Mouse (Mus musculus) heart, embryonic 10.5 days (tissue): ENCODE results near the gene Tbc1d7. TPM values are rescaled to one million over a fixed set of nuclear protein-coding genes. Genes with fewer than 3 reads are reported as not detected.
A peak's percentile ranks its signal among the peaks of the same experiment; 100 is the strongest.

Source experiments
- DNase-seq: peaks from one replicate; pipeline ENCODE4 v3.0.0-alpha.2; 2017; ENCODE audit warnings: low spot score
- H3K27ac ChIP-seq: fragments of 300-500 bp; sonication (generic); 2 replicates; pipeline ENCODE4 v1.5.1; 2016; ENCODE audit warnings: mild to moderate bottlenecking
- H3K27me3 ChIP-seq: fragments of 300-500 bp; sonication (generic); 2 replicates; pipeline ENCODE4 v1.6.1; 2016; ENCODE audit warnings: mild to moderate bottlenecking; ENCODE audit not compliant: poor library complexity, insufficient read depth, severe bottlenecking
- H3K36me3 ChIP-seq: fragments of 300-500 bp; sonication (generic); 2 replicates; pipeline ENCODE4 v1.6.1; 2016; ENCODE audit warnings: mild to moderate bottlenecking, moderate library complexity
- H3K4me1 ChIP-seq: fragments of 300-500 bp; sonication (generic); 2 replicates; pipeline ENCODE4 v1.6.1; 2016; ENCODE audit warnings: mild to moderate bottlenecking
- H3K4me3 ChIP-seq: fragments of 300-500 bp; sonication (generic); 2 replicates; pipeline ENCODE4 v1.5.1; 2016; ENCODE audit warnings: mild to moderate bottlenecking, moderate library complexity
- H3K9me3 ChIP-seq: fragments of 300-500 bp; sonication (generic); 2 replicates; pipeline ENCODE4 v1.6.1; 2016; ENCODE audit warnings: mild to moderate bottlenecking, moderate library complexity
- WGBS: fragments of 180-500 bp; shearing (Covaris S2); methylation state at CpG from one replicate; pipeline ENCODE4 v1.1.7; 2016; 5-methylcytosine and 5-hydroxymethylcytosine counted together
- polyA plus RNA-seq: library from polyadenylated mRNA; unstranded; fragments of >200 nt; fragmentation: Nextera tagmentation; extraction: Ambion mirVana; gene quantifications from 2 replicates; pipeline ENCODE4 v1.2.1, GENCODE M21; 2016

Gene Tbc1d7
- polyA plus RNA-seq, 1 experiment from 2014 or later = 55.8 TPM

GRCm38 (mm10) chr13:43206118-43206683 lies 34.9 kb upstream of the Tbc1d7 start:
- Histone ChIP-seq H3K27ac (peak overlapping the region; percentile 63; the same call in 1 of the 2 replicates), H3K36me3 (no peaks in the 10 kb centered on the region), H3K4me3 (no peak overlapping the region), H3K4me1 (peaks cover 42% of the 10 kb centered on the region), H3K27me3 (no peaks in the 10 kb centered on the region), H3K9me3 (no peaks in the 10 kb centered on the region)
- DNase-seq = no peak
- 90% methylated on average over 12 of the region's 12 CpGs for WGBS

- no peak for DNase-seq
- H3K27me3 ChIP-seq = peaks cover 16% of the 10 kb centered on the region
- H3K4me3 ChIP-seq = no peak overlapping the region
- WGBS = 38% methylated on average over 5 of the region's 5 CpGs
- H3K9me3 ChIP-seq = no peaks in the 10 kb centered on the region
- peak overlapping the region; percentile 52; the same call in 1 of the 2 replicates for H3K27ac ChIP-seq
- peaks cover 6% of the 10 kb centered on the region; the same call in 1 of the 2 replicates for H3K36me3 ChIP-seq
- H3K4me1 ChIP-seq = peaks cover 40% of the 10 kb centered on the region
These were observed 32.3 kb upstream of the Tbc1d7 start for GRCm38 (mm10) chr13:43203641-43204040.

GRCm38 (mm10) chr13:43203234-43203633 lies 31.9 kb upstream of the Tbc1d7 start:
- no peak for DNase-seq
- Histone ChIP-seq H3K9me3 (no peaks in the 10 kb centered on the region), H3K4me3 (no peak overlapping the region), H3K4me1 (peaks cover 38% of the 10 kb centered on the region), H3K27ac (peak overlapping the region; percentile 52; the same call in 1 of the 2 replicates), H3K36me3 (peaks cover 6% of the 10 kb centered on the region; the same call in 1 of the 2 replicates), H3K27me3 (peaks cover 19% of the 10 kb centered on the region)
- WGBS = 70% methylated on average over 7 of the region's 7 CpGs

- DNase-seq = no peak
- WGBS = 79% methylated on average over 10 of the region's 10 CpGs
- Histone ChIP-seq H3K27ac (no peak overlapping the region), H3K4me1 (peaks cover 45% of the 10 kb centered on the region), H3K9me3 (no peaks in the 10 kb centered on the region), H3K36me3 (peaks cover 6% of the 10 kb centered on the region; the same call in 1 of the 2 replicates), H3K4me3 (no peak overlapping the region), H3K27me3 (peaks cover 19% of the 10 kb centered on the region)
These were observed 31.1 kb upstream of the Tbc1d7 start for GRCm38 (mm10) chr13:43202351-43202750.

- peak overlapping the region; percentile 17; the same call in 1 of the 2 replicates for H3K27ac ChIP-seq
- peaks cover 6% of the 10 kb centered on the region; the same call in 1 of the 2 replicates for H3K36me3 ChIP-seq
- no peak overlapping the region; the same call in 1 of the 2 replicates for H3K4me3 ChIP-seq
- WGBS = 39% methylated on average over 22 of the region's 22 CpGs
- no peaks in the 10 kb centered on the region for H3K9me3 ChIP-seq
- DNase-seq = peak; percentile 88
- peaks cover 19% of the 10 kb centered on the region for H3K27me3 ChIP-seq
- peaks cover 57% of the 10 kb centered on the region for H3K4me1 ChIP-seq
These were observed 29.7 kb upstream of the Tbc1d7 start for GRCm38 (mm10) chr13:43201033-43201432.

- peaks cover 57% of the 10 kb centered on the region for H3K4me1 ChIP-seq
- H3K4me3 ChIP-seq = no peak overlapping the region
- peak overlapping the region; percentile 17; the same call in 1 of the 2 replicates for H3K27ac ChIP-seq
- no peaks in the 10 kb centered on the region for H3K9me3 ChIP-seq
- peaks cover 6% of the 10 kb centered on the region; the same call in 1 of the 2 replicates for H3K36me3 ChIP-seq
- no peak for DNase-seq
- H3K27me3 ChIP-seq = peaks cover 19% of the 10 kb centered on the region
- 71% methylated on average over 22 of the region's 22 CpGs for WGBS
These were observed 29.2 kb upstream of the Tbc1d7 start for GRCm38 (mm10) chr13:43200473-43200872.

GRCm38 (mm10) chr13:43199749-43200148 lies 28.4 kb upstream of the Tbc1d7 start:
- Histone ChIP-seq H3K4me3 (no peak overlapping the region), H3K36me3 (peaks cover 6% of the 10 kb centered on the region; the same call in 1 of the 2 replicates), H3K27ac (no peak overlapping the region), H3K27me3 (peaks cover 19% of the 10 kb centered on the region), H3K9me3 (no peaks in the 10 kb centered on the region), H3K4me1 (peaks cover 62% of the 10 kb centered on the region)
- 68% methylated on average over 5 of the region's 5 CpGs for WGBS
- no peak for DNase-seq

GRCm38 (mm10) chr13:43199282-43199681 lies 28.0 kb upstream of the Tbc1d7 start:
- H3K27me3 ChIP-seq = peaks cover 19% of the 10 kb centered on the region
- H3K9me3 ChIP-seq = no peaks in the 10 kb centered on the region
- no peak overlapping the region for H3K4me3 ChIP-seq
- no peak overlapping the region; the same call in 1 of the 2 replicates for H3K27ac ChIP-seq
- H3K4me1 ChIP-seq = peaks cover 62% of the 10 kb centered on the region
- DNase-seq = no peak
- WGBS = 82% methylated on average over 7 of the region's 7 CpGs
- H3K36me3 ChIP-seq = peaks cover 6% of the 10 kb centered on the region; the same call in 1 of the 2 replicates

- Histone ChIP-seq H3K27ac (peak overlapping the region; percentile 69; the same call in 1 of the 2 replicates), H3K4me1 (peaks cover 67% of the 10 kb centered on the region), H3K36me3 (peaks cover 6% of the 10 kb centered on the region; the same call in 1 of the 2 replicates), H3K4me3 (no peak overlapping the region), H3K9me3 (no peaks in the 10 kb centered on the region), H3K27me3 (peaks cover 19% of the 10 kb centered on the region)
- WGBS = 49% methylated on average over 6 of the region's 6 CpGs
- DNase-seq = no peak
These were observed 25.9 kb upstream of the Tbc1d7 start for GRCm38 (mm10) chr13:43197187-43197586.

GRCm38 (mm10) chr13:43196000-43196399 lies 24.7 kb upstream of the Tbc1d7 start:
- Histone ChIP-seq H3K4me1 (peaks cover 75% of the 10 kb centered on the region), H3K36me3 (peaks cover 6% of the 10 kb centered on the region; the same call in 1 of the 2 replicates), H3K9me3 (no peaks in the 10 kb centered on the region), H3K4me3 (peak overlapping the region; percentile 8; the same call in 1 of the 2 replicates), H3K27ac (peak overlapping the region; percentile 69), H3K27me3 (peaks cover 19% of the 10 kb centered on the region)
- DNase-seq = peak; percentile 94
- 9% methylated on average over 7 of the region's 7 CpGs for WGBS

GRCm38 (mm10) chr13:43193932-43194331 lies 22.6 kb upstream of the Tbc1d7 start:
- H3K36me3 ChIP-seq = no peaks in the 10 kb centered on the region
- 77% methylated on average over 8 of the region's 8 CpGs for WGBS
- no peaks in the 10 kb centered on the region for H3K9me3 ChIP-seq
- H3K4me1 ChIP-seq = peaks cover 63% of the 10 kb centered on the region
- H3K27me3 ChIP-seq = peaks cover 4% of the 10 kb centered on the region; the same call in 1 of the 2 replicates
- H3K4me3 ChIP-seq = no peak overlapping the region
- peak overlapping the region; percentile 67; the same call in 1 of the 2 replicates for H3K27ac ChIP-seq
- no peak for DNase-seq

GRCm38 (mm10) chr13:43193266-43193665 lies 22.0 kb upstream of the Tbc1d7 start:
- H3K27me3 ChIP-seq = no peaks in the 10 kb centered on the region

GRCm38 (mm10) chr13:43191741-43192192 lies 20.5 kb upstream of the Tbc1d7 start:
- 0 out of 2 replicates have a peak, but pooled peaks cover 2% of the 10 kb centered on the region for H3K36me3 ChIP-seq
- no peaks in the 10 kb centered on the region for H3K27me3 ChIP-seq
- H3K27ac ChIP-seq = peak overlapping the region; percentile 85
- DNase-seq = peak; percentile 93
- H3K4me3 ChIP-seq = peak overlapping the region; percentile 49
- WGBS = 2% methylated on average over 14 of the region's 14 CpGs
- H3K4me1 ChIP-seq = peaks cover 50% of the 10 kb centered on the region
- H3K9me3 ChIP-seq = no peaks in the 10 kb centered on the region

More at GRCm38 (mm10) chr13:43193266-43193665, 22.0 kb upstream of the Tbc1d7 start:
- Histone ChIP-seq H3K4me3 (no peak overlapping the region), H3K4me1 (peaks cover 63% of the 10 kb centered on the region), H3K27ac (peak overlapping the region; percentile 76), H3K36me3 (no peaks in the 10 kb centered on the region), H3K9me3 (no peaks in the 10 kb centered on the region)
- 10% methylated on average over 7 of the region's 7 CpGs for WGBS
- DNase-seq = no peak
